Comparison of ENCODE assay signal across 8 mouse cellular contexts in the genomic region with DNA sequence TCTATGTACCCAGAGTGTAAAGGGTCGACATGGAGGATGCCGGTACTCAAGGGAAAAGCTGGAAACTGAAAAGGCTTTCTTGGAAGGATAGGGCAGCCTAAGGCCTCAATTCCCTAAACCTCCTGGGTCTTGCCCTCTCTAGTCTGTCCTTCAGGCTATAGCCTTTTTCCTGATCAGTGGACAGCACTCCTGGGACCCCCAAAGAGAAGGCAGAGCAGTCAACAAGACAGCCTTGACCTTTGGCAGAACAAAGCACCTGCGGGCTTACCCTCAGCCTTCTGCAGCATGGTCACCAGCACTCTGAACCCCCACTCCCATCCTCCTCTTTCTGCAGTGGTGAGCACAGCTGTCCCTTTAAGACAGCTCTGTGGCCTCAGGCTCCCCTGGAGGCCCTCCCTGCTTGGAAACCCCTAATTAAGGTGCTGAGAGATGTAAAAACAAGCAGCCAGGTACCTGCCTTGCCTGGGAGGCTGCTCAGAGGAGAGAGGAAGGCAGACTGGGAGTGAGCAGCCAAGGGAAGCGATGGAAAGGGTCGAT. TPM values are rescaled to one million over a fixed set of nuclear protein-coding genes. Genes with fewer than 3 reads are reported as not detected.
DNase-seq lines count a peak whose midpoint lies in the region; ATAC-seq and TF ChIP-seq lines count a peak whose summit lies in the region.

TSS of gene Dph1 (minus strand) at position 337 of the 537 bp plus-strand sequence.

- no peak for TF ChIP-seq EP300 in ES-Bruce4 (IDR thresholded peaks at IDR 0.05; ENCODE audit: insufficient read depth, low read depth, low read length)

- no peaks in the 10 kb centered on the region for H3K9me3 ChIP-seq in heart, embryonic 12.5 days (replicated peaks)
- no peaks in the 10 kb centered on the region for H3K9me3 ChIP-seq in ES-Bruce4 (replicated peaks; ENCODE audit: control insufficient read depth, insufficient read depth, low read length, poor library complexity, severe bottlenecking)
- H3K9me3 ChIP-seq in embryonic facial prominence, embryonic 15.5 days (replicated peaks): no peaks in the 10 kb centered on the region
- no peaks in the 10 kb centered on the region for H3K9me3 ChIP-seq in intestine, postnatal 0 days (ENCODE audit: control insufficient read depth)
- no peaks in the 10 kb centered on the region for H3K9me3 ChIP-seq in midbrain, embryonic 13.5 days

- no peaks in the 10 kb centered on the region for H3K36me3 ChIP-seq in heart, embryonic 12.5 days
- no peaks in the 10 kb centered on the region for H3K36me3 ChIP-seq in ES-Bruce4 (ENCODE audit: control insufficient read depth, insufficient read depth, low read length, poor library complexity, severe bottlenecking)
- no peaks in the 10 kb centered on the region for H3K36me3 ChIP-seq in embryonic facial prominence, embryonic 15.5 days
- H3K36me3 ChIP-seq in intestine, postnatal 0 days (ENCODE audit: control insufficient read depth, insufficient read depth): no peaks in the 10 kb centered on the region
- H3K36me3 ChIP-seq in midbrain, embryonic 13.5 days: no peaks in the 10 kb centered on the region

- H3K4me3 ChIP-seq in heart, embryonic 12.5 days: peak within 1 kb of the TSS; percentile 87
- H3K4me3 ChIP-seq in ES-Bruce4 (ENCODE audit: low read depth, low read length): peak within 1 kb of the TSS; percentile 99
- H3K4me3 ChIP-seq in embryonic facial prominence, embryonic 15.5 days (replicated peaks): peak within 1 kb of the TSS; percentile 91
- H3K4me3 ChIP-seq in intestine, postnatal 0 days (ENCODE audit: low read depth, low read length): peak within 1 kb of the TSS; percentile 96
- H3K4me3 ChIP-seq in midbrain, embryonic 13.5 days (replicated peaks): peak within 1 kb of the TSS; percentile 89

- no peak for TF ChIP-seq CTCF in ES-Bruce4 (IDR thresholded peaks at IDR 0.05; ENCODE audit: low read depth, low read length)
- no peak for TF ChIP-seq CTCF in intestine, postnatal 0 days (IDR thresholded peaks at IDR 0.05; ENCODE audit: low read depth)

- no peak for DNase-seq in heart, adult 18-20 months
- DNase-seq in retina, postnatal 1 day: no peak
- DNase-seq in spleen, adult 18-20 months: no peak

- H3K4me1 ChIP-seq in heart, embryonic 12.5 days (replicated peaks): peaks cover 55% of the 10 kb centered on the region
- H3K4me1 ChIP-seq in ES-Bruce4 (ENCODE audit: control insufficient read depth, insufficient read depth, low read length): no peaks in the 10 kb centered on the region
- H3K4me1 ChIP-seq in embryonic facial prominence, embryonic 15.5 days: peaks cover 62% of the 10 kb centered on the region
- H3K4me1 ChIP-seq in intestine, postnatal 0 days (replicated peaks; ENCODE audit: control insufficient read depth, insufficient read depth, low read length): peaks cover 5% of the 10 kb centered on the region; the same call in 1 of the 2 replicates
- H3K4me1 ChIP-seq in midbrain, embryonic 13.5 days (replicated peaks): peaks cover 68% of the 10 kb centered on the region

- WGBS in heart, embryonic 12.5 days: 50% methylated on average over 5 of the region's 5 CpGs
- 38% methylated on average over 5 of the region's 5 CpGs for WGBS in embryonic facial prominence, embryonic 15.5 days
- 60% methylated on average over 5 of the region's 5 CpGs for WGBS in intestine, postnatal 0 days
- WGBS in midbrain, embryonic 13.5 days: 50% methylated on average over 5 of the region's 5 CpGs

- no peak for ATAC-seq in heart, embryonic 12.5 days (ENCODE audit: insufficient number of reproducible peaks, low FRiP score)
- ATAC-seq in embryonic facial prominence, embryonic 15.5 days (ENCODE audit: insufficient number of reproducible peaks, low FRiP score, low TSS enrichment, low read depth): no peak
- ATAC-seq in intestine, postnatal 0 days: no peak
- no peak for ATAC-seq in midbrain, embryonic 13.5 days

- H3K9ac ChIP-seq in heart, embryonic 12.5 days: peak within 1 kb of the TSS; percentile 79
- peak within 1 kb of the TSS; percentile 66 for H3K9ac ChIP-seq in ES-Bruce4 (ENCODE audit: low read depth, poor library complexity, severe bottlenecking)
- peak within 1 kb of the TSS; percentile 54 for H3K9ac ChIP-seq in embryonic facial prominence, embryonic 15.5 days
- peak within 1 kb of the TSS; percentile 53 for H3K9ac ChIP-seq in intestine, postnatal 0 days (ENCODE audit: low read depth, low read length)
- peak within 1 kb of the TSS; percentile 70 for H3K9ac ChIP-seq in midbrain, embryonic 13.5 days (replicated peaks)

- TF ChIP-seq POLR2A in ES-Bruce4 (IDR thresholded peaks at IDR 0.05; ENCODE audit: insufficient read depth, low read length): no peak

- H3K4me2 ChIP-seq in heart, embryonic 12.5 days: peak within 1 kb of the TSS; percentile 93
- H3K4me2 ChIP-seq in embryonic facial prominence, embryonic 15.5 days (replicated peaks): peak within 1 kb of the TSS; percentile 85
- peak within 1 kb of the TSS; percentile 89 for H3K4me2 ChIP-seq in intestine, postnatal 0 days (replicated peaks; ENCODE audit: low read depth)
- peak within 1 kb of the TSS; percentile 75 for H3K4me2 ChIP-seq in midbrain, embryonic 13.5 days (replicated peaks)

- peaks cover 28% of the 10 kb centered on the region for H3K27me3 ChIP-seq in heart, embryonic 12.5 days (replicated peaks)
- H3K27me3 ChIP-seq in ES-Bruce4 (ENCODE audit: control insufficient read depth, insufficient read depth, low read length, poor library complexity, severe bottlenecking): peaks cover 7% of the 10 kb centered on the region; the same call in 1 of the 2 replicates
- peaks cover 49% of the 10 kb centered on the region for H3K27me3 ChIP-seq in embryonic facial prominence, embryonic 15.5 days
- peaks cover 23% of the 10 kb centered on the region for H3K27me3 ChIP-seq in intestine, postnatal 0 days (replicated peaks; ENCODE audit: control insufficient read depth, insufficient read depth, low read length)
- H3K27me3 ChIP-seq in midbrain, embryonic 13.5 days: peaks cover 51% of the 10 kb centered on the region

- peak within 1 kb of the TSS; percentile 17 for H3K27ac ChIP-seq in heart, embryonic 12.5 days (ENCODE audit: poor library complexity, severe bottlenecking)
- no peak within 1 kb of the TSS for H3K27ac ChIP-seq in ES-Bruce4 (ENCODE audit: insufficient read depth, low read length)
- H3K27ac ChIP-seq in embryonic facial prominence, embryonic 15.5 days (replicated peaks): 0 out of 2 replicates have a peak within 1 kb of the TSS, but pooled peaks have one; percentile 23
- no peak within 1 kb of the TSS for H3K27ac ChIP-seq in intestine, postnatal 0 days (ENCODE audit: low read depth, low read length)
- H3K27ac ChIP-seq in midbrain, embryonic 13.5 days: peak within 1 kb of the TSS; percentile 37

RNA-seq across cellular contexts. Expression of gene Dph1, which starts in this region (rescaled TPM):
- 23.3 and 23.5 TPM in 2 replicates for polyA plus RNA-seq in heart, embryonic 12.5 days (2016; fragmentation: Nextera tagmentation; extraction: Ambion mirVana)
- total RNA-seq in heart, adult 18-20 months (2021): 1 to 10 TPM; 8.7 to 9.8 TPM
- 11.9 and 16.6 TPM in 2 replicates for polyA plus RNA-seq in ES-Bruce4 (2011; ENCODE audit: insufficient read depth, insufficient read length, low read depth, missing spikeins)
- 20.5 and 21.0 TPM in 2 replicates for polyA plus RNA-seq in embryonic facial prominence, embryonic 15.5 days (2015; fragmentation: Nextera tagmentation; extraction: Ambion mirVana)
- polyA plus RNA-seq in intestine, postnatal 0 days (2015; fragmentation: Nextera tagmentation; extraction: Ambion mirVana): 11.3 and 12.3 TPM in 2 replicates
- 14.9 and 15.4 TPM in 2 replicates for polyA plus RNA-seq in midbrain, embryonic 13.5 days (2015; fragmentation: Nextera tagmentation; extraction: Ambion mirVana)

Comparison
In these comparisons a context has a peak if more than half of its experiments do, and no peak if none do; other contexts are left out.
1. H3K27ac ChIP-seq: peak in heart, embryonic 12.5 days (single experiment), embryonic facial prominence, embryonic 15.5 days (single experiment) and midbrain, embryonic 13.5 days (single experiment); none in ES-Bruce4 (single experiment) and intestine, postnatal 0 days (single experiment).
2. Peak in every context shown above with its lines, with median percentiles within 50 percentile points of each other: H3K4me2 ChIP-seq, H3K4me3 ChIP-seq and H3K9ac ChIP-seq.